Mouse (Mus musculus): ENCODE results near the gene Fam240a.

Fam240a gene

DNA sequence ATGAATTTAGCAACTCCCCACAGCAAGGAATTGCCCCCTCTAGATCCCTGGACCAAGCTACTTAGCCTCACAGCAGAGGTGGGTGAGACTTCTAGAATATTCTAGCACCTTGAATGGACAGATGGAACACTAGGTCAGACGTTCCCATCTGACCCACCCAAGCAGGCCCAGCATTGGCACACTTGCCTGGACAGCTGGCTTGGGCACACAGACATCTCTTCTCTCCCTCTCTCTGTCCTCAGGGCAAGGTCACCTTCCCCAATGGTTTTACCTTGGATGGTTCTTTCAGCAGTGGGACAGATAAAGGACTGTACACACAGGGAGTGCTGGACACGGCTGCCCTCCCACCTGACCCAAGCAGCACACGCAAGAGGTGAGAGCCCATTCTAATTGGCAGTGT, 24.1 kb downstream of the Fam240a start:
- DNase-seq: no peak

DNA sequence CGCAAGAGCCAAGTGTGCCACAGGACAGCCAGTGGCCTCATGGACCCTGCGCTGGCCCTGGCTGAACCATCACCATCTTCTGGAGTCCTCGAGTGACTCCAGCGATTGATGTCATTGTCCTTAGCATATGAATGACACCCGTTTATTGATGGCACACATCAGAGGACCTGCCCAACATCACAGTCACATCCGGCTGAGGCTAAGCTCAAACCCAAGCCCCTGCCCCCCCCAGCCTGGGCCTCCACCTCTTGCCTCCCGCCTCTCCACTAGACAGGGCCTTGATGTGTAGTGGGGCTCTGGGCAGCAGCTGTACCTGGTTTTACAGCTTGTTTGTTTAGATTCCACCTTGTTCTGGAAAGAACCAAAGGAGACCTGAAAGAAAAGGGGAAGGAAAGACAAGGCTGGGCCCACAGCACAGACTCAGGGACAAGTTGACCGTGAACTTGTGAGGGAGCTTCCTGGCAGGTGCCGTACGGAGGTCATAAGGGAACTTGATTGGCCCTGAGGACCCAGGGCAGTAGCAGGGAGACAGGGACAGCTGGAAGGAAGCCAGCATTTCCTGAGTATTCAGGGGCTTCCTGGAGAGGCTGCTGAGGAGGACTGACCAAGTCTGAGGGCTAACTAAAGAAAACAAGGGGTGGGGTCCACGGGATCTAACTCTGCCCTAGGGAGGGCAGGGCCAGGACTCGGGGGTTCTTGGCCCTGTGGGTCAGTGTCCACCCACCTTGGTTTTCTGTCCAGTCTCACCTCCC, 25.4 kb downstream of the Fam240a start:
- DNase-seq: no peak

DNA sequence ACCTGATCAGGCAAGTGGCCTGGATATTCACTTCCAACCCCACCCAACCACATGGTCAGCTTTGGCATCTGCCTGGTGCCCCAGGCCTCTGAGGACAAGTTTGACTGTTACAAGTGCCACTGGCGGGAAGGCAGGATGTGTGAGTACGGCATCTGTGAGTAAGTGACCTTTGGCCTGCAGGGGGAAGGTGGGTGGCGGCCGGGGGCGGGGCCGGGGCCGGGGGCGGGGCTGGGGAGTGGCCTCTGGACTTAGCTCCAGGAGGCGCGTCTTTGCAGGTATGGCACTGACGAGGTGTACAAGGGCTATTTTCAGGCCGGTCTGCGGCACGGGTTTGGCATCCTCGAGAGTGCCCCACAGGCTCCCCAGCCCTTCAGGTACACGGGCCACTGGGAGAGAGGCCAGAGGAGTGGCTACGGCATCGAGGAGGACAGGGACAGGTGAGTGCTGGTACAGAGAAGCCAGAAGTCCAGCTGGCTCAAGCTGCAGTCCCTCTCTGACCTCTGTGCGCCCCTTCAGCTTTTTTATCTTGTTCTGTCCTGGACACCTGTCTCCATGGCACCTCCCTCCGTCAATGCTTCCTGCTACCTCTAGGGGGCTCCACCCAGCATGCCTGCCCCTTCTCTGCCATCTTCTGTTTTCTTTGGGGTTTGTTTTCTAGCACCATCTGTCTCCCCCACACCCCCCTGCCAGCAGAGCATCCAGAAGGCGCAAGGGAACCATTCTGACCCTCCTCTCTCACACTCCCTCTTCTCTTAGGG, 26.5 kb downstream of the Fam240a start:
- peak; percentile 67 for DNase-seq

DNA sequence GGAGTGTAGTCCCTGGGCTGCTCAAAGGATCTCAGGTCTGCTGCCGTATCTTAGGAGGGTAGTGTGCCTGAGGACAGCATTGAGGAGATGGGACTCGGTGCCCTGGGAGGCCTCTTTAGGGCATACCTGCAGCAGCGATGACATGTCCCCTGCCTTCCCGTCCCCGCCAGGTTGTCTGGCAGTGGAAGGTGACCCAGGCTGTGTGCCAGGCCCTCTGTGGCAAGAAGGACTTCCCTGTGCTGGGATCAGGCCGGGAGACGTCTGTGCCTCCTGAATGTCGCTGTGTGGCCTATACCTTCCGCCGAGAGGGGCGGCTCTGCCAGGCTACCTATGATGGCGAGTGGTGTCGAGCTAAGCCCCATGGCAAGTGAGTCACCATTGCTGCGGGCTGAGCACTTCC, 27.7 kb downstream of the Fam240a start:
- DNase-seq: no peak

DNA sequence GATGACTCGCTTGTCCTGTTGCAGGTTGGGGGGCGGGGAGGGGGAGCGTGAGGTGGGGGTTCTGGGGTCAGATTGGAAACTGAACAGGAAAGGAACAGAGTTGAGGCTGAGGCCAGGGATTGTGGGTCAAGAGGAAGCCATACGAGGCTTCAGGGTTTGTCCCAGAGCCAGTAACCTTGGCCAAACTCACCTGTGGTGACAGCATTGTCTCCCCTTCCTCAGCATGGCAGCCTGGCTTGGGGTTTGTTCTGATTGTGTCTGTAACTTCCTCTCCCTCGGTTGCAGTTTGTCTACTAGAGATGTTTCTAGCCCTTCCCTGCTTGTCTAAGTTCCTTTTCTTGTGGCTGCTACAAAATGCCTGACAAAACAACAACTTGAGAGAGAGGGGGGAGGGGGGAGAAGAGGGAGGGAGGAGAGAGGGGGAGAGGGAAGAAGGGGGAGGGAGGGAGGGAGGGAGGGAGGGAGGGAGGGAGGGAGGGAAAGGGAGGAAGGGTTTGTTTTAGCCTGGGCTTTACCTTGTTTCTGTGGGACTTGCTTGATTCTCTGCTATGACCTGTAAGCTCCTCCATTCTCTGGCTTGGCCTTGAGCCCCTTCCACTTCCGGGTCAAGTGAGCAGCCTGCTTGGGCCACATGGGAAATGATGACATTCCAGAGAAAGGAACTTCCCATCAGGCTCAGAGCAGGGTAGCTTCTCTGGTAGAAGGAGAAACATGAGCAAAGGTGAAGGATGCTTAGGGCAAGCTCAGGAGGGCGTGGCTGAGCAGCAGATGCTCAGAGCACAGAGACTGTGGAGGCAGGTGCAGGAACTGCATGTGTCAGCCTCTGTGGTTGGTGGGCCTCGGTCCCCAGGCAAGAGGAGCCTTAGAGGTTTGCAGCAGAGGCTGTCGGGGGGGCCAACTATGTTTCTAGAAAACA, 29.0 kb downstream of the Fam240a start:
- DNase-seq: no peak

DNA sequence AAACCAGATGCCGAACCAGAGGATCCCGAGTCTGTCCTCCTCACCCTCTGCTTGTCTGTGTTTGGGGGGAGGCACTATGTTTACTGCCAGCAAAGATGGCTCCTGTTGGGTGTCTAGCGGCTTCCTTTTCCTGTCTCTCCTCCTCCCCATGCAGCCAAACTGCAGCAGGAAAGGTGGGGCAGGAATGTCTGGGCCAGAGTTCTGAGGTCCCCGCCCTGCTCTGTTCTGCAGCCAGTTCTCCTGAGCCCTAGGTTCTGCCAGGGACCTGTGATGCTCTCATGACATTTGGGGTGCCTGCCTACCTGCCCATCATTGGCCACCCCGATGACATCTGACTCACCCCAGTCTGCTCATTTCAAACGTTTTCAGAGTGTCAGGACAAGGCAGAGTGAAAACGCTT, 34.7 kb downstream of the Fam240a start:
- DNase-seq: peak; percentile 63

DNA sequence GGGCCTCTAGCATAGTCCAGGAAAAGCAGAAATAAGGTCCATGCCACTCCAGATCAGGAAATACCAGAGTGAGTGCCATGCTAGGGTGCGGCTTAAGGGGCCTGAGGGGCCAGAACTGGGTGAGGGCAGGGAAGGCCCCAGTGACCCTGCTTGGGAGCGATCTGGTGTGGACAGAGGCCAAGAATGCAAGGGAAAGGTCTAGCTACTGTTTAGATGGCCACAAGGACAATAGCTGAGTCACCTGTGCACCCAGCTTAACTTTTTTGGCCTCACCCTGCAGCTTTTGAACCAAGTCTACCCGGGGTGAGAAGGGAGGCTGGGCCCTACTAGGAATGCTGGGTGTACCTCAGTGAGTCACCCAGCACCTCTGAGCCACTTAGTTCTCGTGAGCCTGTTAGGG, 35.9 kb downstream of the Fam240a start:
- peak; percentile 72 for DNase-seq

DNA sequence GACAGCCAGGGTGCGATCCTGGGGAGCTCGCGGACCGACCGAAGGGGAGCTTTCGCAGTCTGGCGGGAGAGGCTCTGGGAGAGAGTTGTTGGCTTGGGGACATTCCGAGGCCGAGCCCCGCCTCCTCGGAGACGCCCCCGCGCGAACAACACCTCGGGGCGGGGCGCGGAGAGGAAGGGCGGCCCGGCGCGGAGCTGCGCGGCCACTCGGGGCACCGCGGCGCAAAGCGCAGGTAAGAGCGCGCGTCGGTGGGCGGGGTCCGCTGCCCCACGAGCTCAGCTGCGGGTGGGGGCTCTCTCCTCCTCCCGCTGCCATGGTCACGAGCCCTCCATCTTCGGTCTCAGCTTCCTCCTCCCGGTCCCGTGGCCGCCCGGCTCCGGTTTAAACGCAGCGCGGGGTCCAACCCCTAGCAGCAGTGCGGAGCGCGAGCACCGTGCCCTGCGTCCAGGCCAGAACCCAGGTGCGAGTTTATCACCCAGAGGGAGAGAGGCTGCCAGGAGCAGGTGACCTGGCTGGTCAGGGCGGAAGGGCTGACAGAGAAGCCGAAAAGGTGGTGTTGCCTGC, 36.6 kb downstream of the Fam240a start, which contains the start of gene Tmie:
Tmie (minus strand) TSS at position 116 of the 564 bp plus-strand sequence.
- peak; percentile 91 for DNase-seq

DNA sequence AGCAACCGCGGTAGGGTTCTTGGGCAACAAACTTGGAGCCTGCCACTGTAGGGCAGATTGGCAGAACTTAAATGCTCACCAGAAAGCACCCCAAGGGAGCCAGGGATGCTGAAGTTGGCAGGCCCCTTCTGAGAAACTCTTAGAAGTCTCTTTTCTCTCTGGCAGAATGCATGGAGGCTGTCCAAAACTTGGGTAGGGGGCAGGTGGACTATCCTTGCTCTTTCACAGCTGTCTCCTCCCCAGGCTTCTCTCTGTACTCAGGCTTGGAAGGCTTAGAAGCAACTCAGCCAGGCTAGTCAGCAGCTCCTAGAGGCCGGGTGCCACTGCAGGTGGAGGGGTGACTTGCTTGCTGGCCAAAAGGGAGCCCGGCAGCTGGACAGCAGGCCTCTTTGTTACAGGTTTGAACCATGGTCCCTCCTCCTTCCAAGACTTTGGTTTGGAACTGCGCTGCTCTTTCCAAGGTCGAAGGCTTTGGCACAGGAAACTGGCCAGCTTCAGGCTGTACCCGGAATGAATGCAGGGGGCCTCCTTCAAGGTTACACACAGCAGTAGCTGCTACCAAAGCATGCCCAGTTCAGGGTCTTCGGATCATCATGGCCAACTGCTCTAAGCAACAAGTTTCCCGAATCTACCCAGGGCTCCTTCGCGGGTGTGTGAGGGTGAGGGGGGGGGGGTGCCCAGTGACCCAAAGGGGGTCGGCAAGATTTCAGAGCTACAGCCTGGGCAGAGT, 37.3 kb downstream of the Fam240a start, which contains the start of gene Als2cl:
Als2cl (plus strand) TSS at position 680 of the 730 bp plus-strand sequence.
- peak; percentile 80 for DNase-seq

DNA sequence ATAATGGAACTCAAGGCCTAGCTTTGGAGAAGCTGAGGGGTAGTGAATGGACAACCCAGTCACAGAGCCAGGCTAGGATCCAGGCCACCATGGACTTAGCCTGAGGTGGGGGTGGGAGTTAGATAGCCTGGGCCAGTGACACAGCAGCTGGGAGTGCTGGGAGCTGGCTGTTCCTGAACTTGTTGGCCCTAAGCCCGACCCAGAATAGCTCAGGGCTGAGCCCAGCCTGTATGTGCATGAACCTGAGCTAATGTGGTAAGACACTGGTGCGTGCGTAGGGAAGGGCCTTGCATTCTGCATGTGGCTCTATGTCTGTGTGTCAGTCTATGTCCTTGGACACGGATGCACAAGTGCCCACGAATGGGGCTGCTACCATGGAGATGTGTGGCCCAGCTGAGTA, 38.8 kb downstream of the Fam240a start:
- peak; percentile 80 for DNase-seq

DNA sequence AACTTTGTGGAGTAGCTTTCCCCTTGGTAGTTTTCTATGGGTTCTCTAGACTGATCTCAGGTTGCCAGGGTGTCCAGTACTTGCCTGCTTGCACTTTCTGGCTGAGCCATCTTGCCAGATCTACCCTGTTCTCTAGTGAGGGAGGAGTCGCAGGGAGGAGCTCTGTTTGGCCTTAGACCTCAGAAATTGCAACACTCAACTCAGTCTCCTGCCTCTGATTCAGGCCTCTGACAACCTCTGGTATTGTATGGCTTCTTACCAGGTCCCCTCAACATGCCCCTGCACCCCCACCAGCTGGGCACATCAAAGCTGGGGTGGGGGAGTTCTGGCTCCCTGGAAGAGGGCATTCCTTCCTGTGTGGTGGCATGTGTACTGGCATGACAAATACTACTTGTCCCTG, 39.3 kb downstream of the Fam240a start:
- DNase-seq: no peak

DNA sequence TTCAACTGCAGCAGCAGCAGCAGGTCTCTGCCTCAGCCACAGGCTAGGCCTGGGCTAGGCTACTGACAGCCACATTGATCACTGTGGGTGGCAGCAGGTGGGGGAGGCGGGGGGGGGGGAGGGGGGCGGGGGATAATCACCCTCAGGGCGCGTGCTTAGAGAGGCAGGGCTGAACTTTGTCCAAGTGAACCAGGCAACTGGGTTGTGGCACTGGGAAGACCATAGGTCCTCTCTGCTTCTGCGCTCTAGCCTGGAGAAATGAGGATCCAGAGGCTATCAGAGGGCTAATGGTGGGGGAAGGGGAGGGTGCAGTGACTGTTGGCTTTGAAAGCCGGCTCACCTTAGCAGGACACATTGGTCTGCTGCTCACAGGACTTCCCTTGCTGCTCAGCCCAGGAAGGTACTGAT, 41.4 kb downstream of the Fam240a start:
- peak; percentile 71 for DNase-seq

DNA sequence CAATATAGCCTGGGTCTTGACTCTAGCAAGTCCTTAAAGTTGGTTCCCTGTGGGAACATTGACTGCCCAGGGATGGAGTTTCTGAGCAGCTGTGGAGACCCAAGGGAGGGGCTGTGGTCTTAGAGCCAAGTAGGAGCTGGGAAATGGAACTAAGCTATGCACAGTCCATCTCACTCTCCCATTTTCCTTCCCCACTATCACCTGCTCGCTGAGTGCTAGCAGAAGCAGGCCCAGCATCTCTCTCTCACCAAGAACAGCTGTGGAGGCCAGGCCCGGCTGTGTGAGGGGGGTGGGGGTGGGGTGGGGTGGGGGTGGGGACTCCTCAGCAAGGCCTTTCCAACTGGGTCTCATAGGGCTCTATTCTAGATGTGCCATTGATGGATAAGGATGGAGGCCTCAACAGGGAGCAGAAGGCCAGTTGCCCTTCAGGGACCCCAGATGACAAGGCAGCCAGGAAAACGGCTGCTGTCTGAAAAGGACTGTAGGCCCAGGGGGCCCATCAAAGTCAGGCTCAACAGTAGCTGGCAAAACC, 41.9 kb downstream of the Fam240a start:
- DNase-seq: no peak

DNA sequence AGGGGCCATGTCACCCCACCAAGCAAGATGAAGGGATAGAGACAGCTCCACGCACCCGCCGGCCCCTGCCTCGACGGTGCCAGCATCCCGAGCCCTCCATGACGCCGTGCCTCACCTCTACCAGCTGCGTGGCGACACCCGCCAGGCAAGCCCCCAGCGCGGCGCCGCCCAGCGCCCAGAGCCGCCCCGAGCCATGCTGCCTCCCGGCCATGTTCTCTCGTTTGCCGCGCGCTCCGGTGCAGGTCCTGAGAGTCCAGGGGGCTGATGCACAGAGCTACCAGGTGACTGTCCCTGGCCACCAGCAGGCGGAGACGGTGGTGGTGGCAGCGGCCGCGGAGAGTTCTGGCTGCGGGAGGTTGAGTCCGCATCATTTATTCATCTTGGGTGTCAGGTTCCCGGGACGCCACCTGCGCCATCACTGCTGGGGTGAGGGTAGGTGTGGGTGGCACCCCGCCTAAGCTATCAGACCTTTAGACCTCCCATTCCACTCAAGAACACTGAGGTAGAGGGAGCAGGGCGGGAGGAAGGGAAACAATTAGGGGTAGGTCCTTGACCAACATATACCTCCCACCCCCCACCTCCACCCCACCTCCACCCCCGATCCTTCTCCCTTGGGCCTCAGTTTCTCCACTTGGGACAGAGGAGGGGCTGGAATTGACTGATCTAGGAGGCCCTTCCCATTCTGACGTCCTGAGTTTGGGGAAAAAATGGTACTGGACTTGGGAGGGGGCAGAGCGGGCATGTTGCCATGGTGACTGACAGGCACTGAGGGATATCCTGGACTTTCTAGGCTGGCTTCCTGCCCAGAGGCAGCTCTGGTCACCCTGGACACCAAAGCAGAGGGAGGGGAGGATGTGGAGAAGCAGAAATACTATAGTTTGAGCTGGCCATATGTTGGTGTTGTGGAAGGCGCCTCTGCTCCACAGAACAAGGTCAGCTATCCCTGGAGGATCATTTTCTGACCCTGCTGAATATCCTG, 42.7 kb downstream of the Fam240a start:
- DNase-seq: peak; percentile 58

DNA sequence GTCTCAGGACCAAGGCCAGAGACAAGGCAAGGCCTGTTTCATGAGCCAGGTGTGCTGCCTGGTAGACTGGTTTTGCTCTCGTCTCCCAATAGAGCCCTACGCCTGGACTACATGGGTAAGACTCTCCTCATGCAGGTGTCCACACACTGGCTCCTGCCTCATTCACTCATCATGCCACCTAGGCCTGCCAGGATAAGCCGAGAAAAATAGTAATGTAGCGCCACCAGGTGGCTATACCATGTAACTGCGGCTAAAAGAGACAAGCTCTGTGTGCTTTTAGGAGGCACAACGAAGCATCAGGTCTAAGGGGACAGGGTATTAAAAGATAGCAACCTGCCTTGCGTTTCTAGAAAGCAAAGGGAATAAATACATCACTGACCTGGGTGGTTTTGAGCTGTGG, 45.6 kb downstream of the Fam240a start:
- no peak for DNase-seq

Measured in kidney, adult 11 months (tissue).